Mouse (Mus musculus) bone marrow, adult 2 months (tissue): ENCODE results near the gene Vmn1r19. TPM values are rescaled to one million over a fixed set of nuclear protein-coding genes. Genes with fewer than 3 reads are reported as not detected.
"Not testable (repeated sequence)": the region's sequence is repeated elsewhere in the genome, so short reads cannot be mapped to it uniquely, and the experiment has no call there.

Experiments
- H3K27ac ChIP-seq: fragments of 200-500 bp; 2 replicates; pipeline ENCODE4 v1.5.1; 2012; ENCODE audit warnings: low read depth, mild to moderate bottlenecking, control low read depth, inconsistent platforms, low read length; ENCODE audit not compliant: control insufficient read depth, poor library complexity, insufficient read depth
- H3K4me1 ChIP-seq: fragments of 200-500 bp; 2 replicates; pipeline ENCODE4 v1.6.1; 2011; ENCODE audit warnings: low read length; ENCODE audit not compliant: control insufficient read depth, insufficient read depth
- H3K4me3 ChIP-seq: fragments of 200-500 bp; replicated peaks from 2 replicates; pipeline ENCODE3; 2011; ENCODE audit warnings: mild to moderate bottlenecking, low read depth, low read length, control low read depth; ENCODE audit not compliant: control insufficient read depth
- CTCF ChIP-seq: fragments of 200-500 bp; IDR thresholded peaks from 2 replicates; pipeline ENCODE4 v1.5.1; 2011; ENCODE audit warnings: low read length, control low read depth; ENCODE audit not compliant: control insufficient read depth, insufficient read depth
- POLR2A ChIP-seq: fragments of 200-500 bp; IDR thresholded peaks from 2 replicates; pipeline ENCODE4 v1.6.1; 2011; ENCODE audit warnings: low read depth, mild to moderate bottlenecking, control low read depth, low read length, borderline replicate concordance; ENCODE audit not compliant: control insufficient read depth
- WGBS: fragments of 180-500 bp; shearing (Covaris S2); methylation state at CpG from one replicate; pipeline ENCODE4 v1.1.7; 2018; 5-methylcytosine and 5-hydroxymethylcytosine counted together
- polyA plus RNA-seq: library from polyadenylated mRNA; stranded (reverse); fragments of >200 nt; gene quantifications from 2 replicates; pipeline ENCODE4 v1.2.4, GENCODE M21; 2011; ENCODE audit warnings: low replicate concordance; ENCODE audit not compliant: missing spikeins, insufficient read depth, insufficient read length

Gene Vmn1r19
- polyA plus RNA-seq: not detected in 2 replicates

- not testable (repeated sequence) for H3K27ac ChIP-seq
Measured at GRCm38 (mm10) chr6:57403480-57403879, at the start of gene Vmn1r19. TSS of gene Vmn1r19 (plus strand) at chr6:57403780.

GRCm38 (mm10) chr6:57356864-57357263 lies 46.7 kb upstream of the Vmn1r19 start:
- no peaks in the 10 kb centered on the region for H3K4me1 ChIP-seq
- WGBS: 62% methylated on average over 2 of the region's 2 CpGs
- no peak overlapping the region for H3K4me3 ChIP-seq
- no peak overlapping the region for H3K27ac ChIP-seq
- TF ChIP-seq CTCF: no peak
- no peak for TF ChIP-seq POLR2A

More at GRCm38 (mm10) chr6:57403480-57403879, at the start of gene Vmn1r19:
- H3K4me3 ChIP-seq, H3K4me1 ChIP-seq: not testable (repeated sequence)
- 62% methylated on average over 3 of the region's 3 CpGs for WGBS

- Histone ChIP-seq H3K27ac (no peak within 1 kb of the TSS), H3K4me3 (no peak within 1 kb of the TSS), H3K4me1 (no peaks in the 10 kb centered on the region)
- WGBS: 71% methylated on average over 1 of the region's 1 CpGs
- TF ChIP-seq POLR2A: no peak
- no peak for TF ChIP-seq CTCF
Measured at GRCm38 (mm10) chr6:57363627-57364026, 40.0 kb upstream of the Vmn1r19 start, which contains the start of gene Vmn1r17. TSS of gene Vmn1r17 (minus strand) at chr6:57363727.

- not testable (repeated sequence) for H3K4me1 ChIP-seq, H3K27ac ChIP-seq, H3K4me3 ChIP-seq
- WGBS: 70% methylated on average over 1 of the region's 1 CpGs
Measured at GRCm38 (mm10) chr6:57365866-57366265, 37.7 kb upstream of the Vmn1r19 start.

GRCm38 (mm10) chr6:57367496-57367895 lies 36.1 kb upstream of the Vmn1r19 start:
- TF ChIP-seq POLR2A (no peak), CTCF (no peak)
- WGBS: 69% methylated on average over 1 of the region's 1 CpGs
- H3K27ac ChIP-seq: no peak overlapping the region

GRCm38 (mm10) chr6:57395683-57396082 lies 7.9 kb upstream of the Vmn1r19 start, which contains the start of gene Vmn1r18:
TSS of gene Vmn1r18 (minus strand) at chr6:57395783.
- no peaks in the 10 kb centered on the region for H3K4me1 ChIP-seq
- no peak within 1 kb of the TSS for H3K27ac ChIP-seq
- no peak for TF ChIP-seq CTCF
- TF ChIP-seq POLR2A: no peak
- no peak within 1 kb of the TSS for H3K4me3 ChIP-seq

More at GRCm38 (mm10) chr6:57367496-57367895, 36.1 kb upstream of the Vmn1r19 start:
- H3K4me3 ChIP-seq: no peak overlapping the region
- H3K4me1 ChIP-seq: no peaks in the 10 kb centered on the region

GRCm38 (mm10) chr6:57428630-57429029 lies 25.1 kb downstream of the Vmn1r19 start, which contains the start of gene Vmn1r20:
TSS of gene Vmn1r20 (plus strand) at chr6:57428930.
- Histone ChIP-seq H3K4me1 (no peaks in the 10 kb centered on the region), H3K4me3 (no peak within 1 kb of the TSS), H3K27ac (no peak within 1 kb of the TSS)
- TF ChIP-seq CTCF (no peak), POLR2A (no peak)
- WGBS: 46% methylated on average over 1 of the region's 1 CpGs

- WGBS: 44% methylated on average over 1 of the region's 1 CpGs
- Histone ChIP-seq H3K4me3 (no peak overlapping the region), H3K27ac (no peak overlapping the region), H3K4me1 (no peaks in the 10 kb centered on the region)
- TF ChIP-seq CTCF (no peak), POLR2A (no peak)
Measured at GRCm38 (mm10) chr6:57431196-57431595, 27.6 kb downstream of the Vmn1r19 start.

Other genes with a start within 250 kb of the Vmn1r19 start
- not detected in 2 replicates for gene Vmn1r12, start 246.9 kb upstream of the Vmn1r19 start, polyA plus RNA-seq
- 5.4 and 8.5 TPM in 2 replicates for gene Vmn1r13, start 200.5 kb upstream of the Vmn1r19 start, polyA plus RNA-seq
- not detected in 2 replicates for gene Vmn1r14, start 172.1 kb upstream of the Vmn1r19 start, polyA plus RNA-seq
- gene Vmn1r15, start 145.8 kb upstream of the Vmn1r19 start, polyA plus RNA-seq: not detected in 2 replicates
- gene Vmn1r16, start 74.3 kb upstream of the Vmn1r19 start, polyA plus RNA-seq: not detected in 2 replicates
- not detected in 2 replicates for gene Vmn1r17, start 40.1 kb upstream of the Vmn1r19 start, polyA plus RNA-seq
- gene Vmn1r18, start 8.0 kb upstream of the Vmn1r19 start, polyA plus RNA-seq: not detected in 2 replicates
- gene Vmn1r20, start 25.1 kb downstream of the Vmn1r19 start, polyA plus RNA-seq: not detected in 2 replicates
- 1.4 and 3.0 TPM in 2 replicates for gene Ppm1k, start 131.7 kb downstream of the Vmn1r19 start, polyA plus RNA-seq
- gene Herc6, start 177.2 kb downstream of the Vmn1r19 start, polyA plus RNA-seq: 25.0 and 26.4 TPM in 2 replicates